In the genomic region with DNA sequence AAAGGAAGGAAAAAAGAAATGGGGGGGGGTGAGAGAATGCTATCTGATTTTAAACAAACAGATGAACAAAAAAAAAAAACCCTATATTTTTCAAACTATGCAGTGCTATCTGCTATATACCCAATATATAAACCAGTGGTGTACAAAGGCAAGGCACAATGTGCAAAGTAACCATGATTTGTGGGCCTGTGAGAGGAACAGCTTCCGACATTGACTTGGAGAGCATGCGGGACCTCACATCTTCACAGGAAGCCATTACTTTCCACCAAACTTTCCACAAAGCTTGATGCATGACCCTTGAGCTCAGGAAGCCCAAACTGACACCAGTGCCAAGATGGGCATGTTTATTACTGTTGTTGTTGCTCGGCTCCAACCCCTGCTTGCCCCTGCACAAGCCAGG, we compare ENCODE assay signal across 21 mouse cellular contexts.
DNase-seq lines count a peak whose midpoint lies in the region; ATAC-seq and TF ChIP-seq lines count a peak whose summit lies in the region.
"Had no signal": no experiment of that assay in that cellular context is flagged by ENCODE, and none has a peak within 500 bp of the region (broad histone marks: within the 10 kb centered on the region; RNA-seq: fewer than 3 reads in every experiment).

No protein-coding gene starts in this region.

- no peaks in the 10 kb centered on the region for H3K9me3 ChIP-seq in kidney, postnatal 0 days (replicated peaks; ENCODE audit: low read length)
- peaks cover 3% of the 10 kb centered on the region; the same call in 1 of the 2 replicates for H3K9me3 ChIP-seq in forebrain, embryonic 10.5 days
- H3K9me3 ChIP-seq: embryonic facial prominence, embryonic 15.5 days; forebrain, embryonic 15.5 days; heart, embryonic 10.5 days; hindbrain, embryonic 12.5 days had no signal

- H3K36me3 ChIP-seq in kidney, postnatal 0 days (ENCODE audit: insufficient read depth, low read length), result no peaks in the 10 kb centered on the region
- no peaks in the 10 kb centered on the region for H3K36me3 ChIP-seq in forebrain, embryonic 10.5 days (replicated peaks)
- H3K36me3 ChIP-seq: embryonic facial prominence, embryonic 15.5 days; forebrain, embryonic 15.5 days; heart, embryonic 10.5 days; hindbrain, embryonic 12.5 days had no signal

- H3K4me1 ChIP-seq in kidney, postnatal 0 days (replicated peaks; ENCODE audit: insufficient read depth, low read length), result peaks cover 4% of the 10 kb centered on the region; the same call in 1 of the 2 replicates
- peaks cover 23% of the 10 kb centered on the region for H3K4me1 ChIP-seq in forebrain, embryonic 10.5 days
- H3K4me1 ChIP-seq: embryonic facial prominence, embryonic 15.5 days had no signal

- intact Hi-C loops in gastrocnemius, postnatal 14 days (cut with DNase I; ENCODE audit: low total_unique reads), result no loop called here

- peak; percentile 14 for DNase-seq in embryo, embryonic 10 days (ENCODE audit: low spot score)
- no peak for DNase-seq in embryo, embryonic 9.5 days (ENCODE audit: extremely low spot score)
- DNase-seq in kidney, adult 9 months, result peak; percentile 20
- DNase-seq in kidney, postnatal 0 days (ENCODE audit: low spot score), result peak; percentile 71
- DNase-seq in kidney, postnatal 4 days, result peak; percentile 11 to 35
- no peak for DNase-seq in gastrocnemius, postnatal 14 days
- DNase-seq in forebrain, embryonic 10.5 days (ENCODE audit: extremely low spot score, low spot score), result no peak
- DNase-seq: adrenal gland, postnatal 25 days; cerebellum, adult 8-10 months; cerebellum, postnatal 14 days; heart, adult 18-20 months; heart, postnatal 10 days; heart, postnatal 4 days had no signal

- no peak for ATAC-seq in kidney, postnatal 0 days (replicated peaks; ENCODE audit: low FRiP score, low read depth)
- ATAC-seq: activated CD4-positive, CD25-positive, alpha-beta regulatory T cell, adult 4 months; forebrain, embryonic 15.5 days; hindbrain, embryonic 16.5 days; Patski had no signal

- WGBS in kidney, postnatal 0 days, result 43% methylated on average over 3 of the region's 3 CpGs
- 91% methylated on average over 3 of the region's 3 CpGs for WGBS in forebrain, embryonic 10.5 days

- no peak overlapping the region for H3K4me2 ChIP-seq in kidney, postnatal 0 days (ENCODE audit: low read length)
- H3K4me2 ChIP-seq: embryonic facial prominence, embryonic 15.5 days; forebrain, embryonic 15.5 days; hindbrain, embryonic 12.5 days had no signal

- H3K9ac ChIP-seq in kidney, postnatal 0 days (ENCODE audit: low read depth, low read length), result no peak overlapping the region
- H3K9ac ChIP-seq: embryonic facial prominence, embryonic 15.5 days; forebrain, embryonic 15.5 days; hindbrain, embryonic 12.5 days had no signal

- no peak overlapping the region for H3K4me3 ChIP-seq in kidney, postnatal 0 days (replicated peaks; ENCODE audit: low read depth, low read length)
- no peak overlapping the region for H3K4me3 ChIP-seq in forebrain, embryonic 10.5 days
- H3K4me3 ChIP-seq: embryonic facial prominence, embryonic 15.5 days; erythroblast, embryonic 14.5 days; forebrain, embryonic 15.5 days; heart, embryonic 10.5 days; hindbrain, embryonic 12.5 days had no signal

- TF ChIP-seq CTCF in kidney, postnatal 0 days (IDR thresholded peaks at IDR 0.05; ENCODE audit: low read depth), result no peak

- no peaks in the 10 kb centered on the region for H3K27me3 ChIP-seq in kidney, postnatal 0 days (ENCODE audit: insufficient read depth, low read length)
- peaks cover 33% of the 10 kb centered on the region for H3K27me3 ChIP-seq in forebrain, embryonic 10.5 days (ENCODE audit: poor library complexity, severe bottlenecking)
- H3K27me3 ChIP-seq: embryonic facial prominence, embryonic 15.5 days; forebrain, embryonic 15.5 days; Patski had no signal

- H3K27ac ChIP-seq in kidney, postnatal 0 days, result no peak overlapping the region
- H3K27ac ChIP-seq in forebrain, embryonic 10.5 days, result no peak overlapping the region
- H3K27ac ChIP-seq: embryonic facial prominence, embryonic 15.5 days; forebrain, embryonic 15.5 days; heart, embryonic 10.5 days; hindbrain, embryonic 12.5 days had no signal

Comparison
In these comparisons a context has a peak if more than half of its experiments do, and no peak if none do; other contexts are left out.
1. DNase-seq: peak in embryo, embryonic 10 days (single experiment), kidney, adult 9 months (single experiment), kidney, postnatal 0 days (single experiment) and kidney, postnatal 4 days (2 of 2); none in embryo, embryonic 9.5 days (single experiment), gastrocnemius, postnatal 14 days (single experiment) and forebrain, embryonic 10.5 days (single experiment).